In the genomic region with DNA sequence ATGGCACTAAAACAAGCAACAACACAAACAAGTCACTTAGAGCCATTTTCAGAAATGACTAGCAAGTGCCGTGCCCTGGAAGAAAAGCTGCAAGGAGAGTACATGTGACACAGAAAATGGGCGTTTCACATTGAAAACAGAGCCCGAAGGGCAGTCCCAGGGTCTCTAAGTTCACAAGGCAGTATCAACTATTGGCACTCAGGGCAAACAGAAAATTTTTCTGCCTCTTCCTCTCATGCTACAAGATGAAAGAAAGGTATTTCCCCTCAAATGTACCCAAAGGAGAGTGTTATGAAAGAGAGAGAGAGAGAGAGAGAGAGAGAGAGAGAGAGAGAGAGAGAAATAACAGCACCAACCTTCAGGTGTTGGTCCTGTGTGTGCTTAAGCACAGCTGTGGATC, we compare ENCODE assay signal across 23 mouse cellular contexts. TPM values are rescaled to one million over a fixed set of nuclear protein-coding genes. Genes with fewer than 3 reads are reported as not detected.
A peak's percentile ranks its signal among the peaks of the same experiment; 100 is the strongest.
DNase-seq lines count a peak whose midpoint lies in the region; ATAC-seq and TF ChIP-seq lines count a peak whose summit lies in the region.
"Had no signal": no experiment of that assay in that cellular context is flagged by ENCODE, and none has a peak within 500 bp of the region (broad histone marks: within the 10 kb centered on the region; RNA-seq: fewer than 3 reads in every experiment).

No protein-coding gene starts in this region.

- peak overlapping the region; percentile 21; the same call in 1 of the 2 replicates for H3K27ac ChIP-seq in spleen, adult 2 months (ENCODE audit: insufficient read depth, low read length)
- peak overlapping the region; percentile 46; the same call in 1 of the 2 replicates for H3K27ac ChIP-seq in bone marrow, adult 2 months (ENCODE audit: control insufficient read depth, insufficient read depth, low read depth, low read length, poor library complexity)
- no peak overlapping the region for H3K27ac ChIP-seq in left cerebral cortex, adult 2 months
- no peak overlapping the region for H3K27ac ChIP-seq in embryonic facial prominence, embryonic 10.5 days (replicated peaks)
- no peak overlapping the region for H3K27ac ChIP-seq in forebrain, postnatal 0 days (ENCODE audit: low read depth, low read length)
- H3K27ac ChIP-seq: embryonic facial prominence, embryonic 13.5 days; heart, adult 2 months; heart, embryonic 15.5 days; hindbrain, embryonic 13.5 days; hindbrain, postnatal 0 days had no signal

- H3K9me3 ChIP-seq in embryonic facial prominence, embryonic 10.5 days, result no peaks in the 10 kb centered on the region
- H3K9me3 ChIP-seq in forebrain, postnatal 0 days (ENCODE audit: low read length), result no peaks in the 10 kb centered on the region
- H3K9me3 ChIP-seq: embryonic facial prominence, embryonic 13.5 days; heart, embryonic 15.5 days; hindbrain, embryonic 13.5 days had no signal

- no peak overlapping the region for H3K9ac ChIP-seq in forebrain, postnatal 0 days
- H3K9ac ChIP-seq: embryonic facial prominence, embryonic 13.5 days; heart, embryonic 15.5 days; hindbrain, embryonic 13.5 days had no signal

- no peaks in the 10 kb centered on the region for H3K36me3 ChIP-seq in spleen, adult 2 months (ENCODE audit: control insufficient read depth, insufficient read depth, low read length)
- H3K36me3 ChIP-seq in embryonic facial prominence, embryonic 10.5 days (replicated peaks), result no peaks in the 10 kb centered on the region
- no peaks in the 10 kb centered on the region for H3K36me3 ChIP-seq in forebrain, postnatal 0 days (ENCODE audit: insufficient read depth)
- H3K36me3 ChIP-seq: embryonic facial prominence, embryonic 13.5 days; heart, embryonic 15.5 days; hindbrain, embryonic 13.5 days had no signal

- TF ChIP-seq POLR2A in spleen, adult 2 months (IDR thresholded peaks at IDR 0.05; ENCODE audit: low read depth, low read length), result no peak
- TF ChIP-seq POLR2A in bone marrow, adult 2 months (IDR thresholded peaks at IDR 0.05; ENCODE audit: borderline replicate concordance, control insufficient read depth, low read depth, low read length), result no peak

- H3K4me3 ChIP-seq in spleen, adult 2 months (ENCODE audit: extremely low read depth, insufficient read depth, insufficient read length), result no peak overlapping the region
- H3K4me3 ChIP-seq in bone marrow, adult 2 months (replicated peaks; ENCODE audit: control insufficient read depth, low read depth, low read length), result no peak overlapping the region
- H3K4me3 ChIP-seq in left cerebral cortex, adult 2 months, result no peak overlapping the region
- no peak overlapping the region for H3K4me3 ChIP-seq in embryonic facial prominence, embryonic 10.5 days
- H3K4me3 ChIP-seq in forebrain, postnatal 0 days (ENCODE audit: low read depth, low read length), result no peak overlapping the region
- H3K4me3 ChIP-seq: embryonic facial prominence, embryonic 13.5 days; heart, adult 2 months; heart, embryonic 15.5 days; hindbrain, embryonic 13.5 days had no signal

- no peak for DNase-seq in spleen, adult 2 months (ENCODE audit: low read depth in 1 of 2, low spot score in 2 of 2)
- no peak for DNase-seq in spleen, adult 18-20 months
- no peak for DNase-seq in left cerebral cortex, adult 2 months (ENCODE audit: extremely low spot score in 1 of 2, low spot score in 2 of 2)
- no peak for DNase-seq in embryonic facial prominence, embryonic 10.5 days (ENCODE audit: low spot score)
- no peak for DNase-seq in forebrain, postnatal 0 days
- DNase-seq: adrenal gland, postnatal 10 days; cerebellum, adult 11-12 months; cerebellum, adult 9-10 months; cerebellum, postnatal 25 days; gastrocnemius, postnatal 14 days; heart, adult 2 months; heart, postnatal 14 days had no signal

- H3K4me2 ChIP-seq in forebrain, postnatal 0 days (ENCODE audit: low read depth), result no peak overlapping the region
- H3K4me2 ChIP-seq: embryonic facial prominence, embryonic 13.5 days; heart, embryonic 11.5 days; heart, embryonic 15.5 days; hindbrain, embryonic 13.5 days had no signal

- peak; percentile 87 for ATAC-seq in CD4-positive, CD25-positive, alpha-beta regulatory T cell, adult 4 months
- ATAC-seq in forebrain, postnatal 0 days, result no peak
- ATAC-seq: forebrain, embryonic 14.5 days; hindbrain, postnatal 0 days; intestine, embryonic 16.5 days; Patski had no signal

- WGBS in spleen, adult 2 months, result 63% methylated on average over 3 of the region's 3 CpGs
- 66% methylated on average over 3 of the region's 3 CpGs for WGBS in bone marrow, adult 2 months
- WGBS in embryonic facial prominence, embryonic 10.5 days, result 82% methylated on average over 3 of the region's 3 CpGs
- WGBS in forebrain, postnatal 0 days, result 75% methylated on average over 3 of the region's 3 CpGs

- no peaks in the 10 kb centered on the region for H3K27me3 ChIP-seq in spleen, adult 2 months (ENCODE audit: control insufficient read depth, insufficient read depth, low read length)
- H3K27me3 ChIP-seq in embryonic facial prominence, embryonic 10.5 days (replicated peaks; ENCODE audit: low read depth, poor library complexity, severe bottlenecking), result no peaks in the 10 kb centered on the region
- no peaks in the 10 kb centered on the region for H3K27me3 ChIP-seq in forebrain, postnatal 0 days (ENCODE audit: insufficient read depth, low read length)
- H3K27me3 ChIP-seq: embryonic facial prominence, embryonic 13.5 days; heart, embryonic 15.5 days; hindbrain, embryonic 13.5 days; Patski had no signal

- TF ChIP-seq CTCF in spleen, adult 2 months (IDR thresholded peaks at IDR 0.05; ENCODE audit: extremely low read depth, insufficient read depth, insufficient read length, insufficient replicate concordance), result no peak
- TF ChIP-seq CTCF in bone marrow, adult 2 months (IDR thresholded peaks at IDR 0.05; ENCODE audit: control insufficient read depth, insufficient read depth, low read length), result no peak
- no peak for TF ChIP-seq CTCF in left cerebral cortex, adult 2 months (IDR thresholded peaks at IDR 0.05)
- TF ChIP-seq CTCF in forebrain, postnatal 0 days (IDR thresholded peaks at IDR 0.05; ENCODE audit: low read depth), result no peak

- intact Hi-C loops in left cerebral cortex, adult 2 months (cut with DNase I), result no loop called here

- H3K4me1 ChIP-seq in spleen, adult 2 months (ENCODE audit: control insufficient read depth, insufficient read depth, insufficient read length), result peaks cover 3% of the 10 kb centered on the region; the same call in 1 of the 2 replicates
- no peaks in the 10 kb centered on the region; the same call in 1 of the 2 replicates for H3K4me1 ChIP-seq in bone marrow, adult 2 months (ENCODE audit: control insufficient read depth, insufficient read depth, low read length)
- no peaks in the 10 kb centered on the region for H3K4me1 ChIP-seq in embryonic facial prominence, embryonic 10.5 days
- H3K4me1 ChIP-seq in forebrain, postnatal 0 days (ENCODE audit: insufficient read depth), result no peaks in the 10 kb centered on the region
- H3K4me1 ChIP-seq: embryonic facial prominence, embryonic 13.5 days; heart, embryonic 15.5 days; hindbrain, embryonic 13.5 days had no signal

RNA-seq across cellular contexts. Expression of a gene that starts 53.4 kb away (rescaled TPM):
- 1.7 and 2.3 TPM in 2 replicates for polyA plus RNA-seq in spleen, adult 2 months (2012; rRNA removed)
- polyA plus RNA-seq in CD4-positive, CD25-positive, alpha-beta regulatory T cell, adult 4 months (2017; shearing (Covaris generic)), result 1 to 10 TPM; 4.4 to 8.0 TPM
- not detected in 2 replicates for polyA plus RNA-seq in bone marrow, adult 2 months (2011; ENCODE audit: insufficient read depth, insufficient read length, low replicate concordance, missing spikeins)
- total RNA-seq in left cerebral cortex, adult 2 months (2021), result not detected
- not detected in 2 replicates for polyA plus RNA-seq in embryonic facial prominence, embryonic 10.5 days (2016; fragmentation: Nextera tagmentation; extraction: Ambion mirVana)
- total RNA-seq in forebrain, postnatal 0 days (2014; rRNA removed), result not detected in 2 replicates
- not detected in 2 replicates for polyA plus RNA-seq in forebrain, postnatal 0 days (2015; fragmentation: Nextera tagmentation; extraction: Ambion mirVana)
- total RNA-seq: adrenal gland, postnatal 10 days; gastrocnemius, postnatal 14 days; heart, adult 2 months; heart, postnatal 14 days; hindbrain, postnatal 0 days had no signal
- polyA plus RNA-seq: cortical plate, adult 2 months; embryonic facial prominence, embryonic 13.5 days; forebrain, embryonic 14.5 days; heart, embryonic 11.5 days; hindbrain, embryonic 13.5 days; hindbrain, postnatal 0 days; Patski had no signal

Comparison
In these comparisons a context has a peak if more than half of its experiments do, and no peak if none do; other contexts are left out.
1. H3K27ac ChIP-seq: peak in spleen, adult 2 months (single experiment) and bone marrow, adult 2 months (single experiment); none in left cerebral cortex, adult 2 months (single experiment), embryonic facial prominence, embryonic 10.5 days (single experiment) and forebrain, postnatal 0 days (single experiment).